Mouse (Mus musculus): ENCODE data around the gene Stxbp1. TPM values are rescaled to one million over a fixed set of nuclear protein-coding genes. Genes with fewer than 3 reads are reported as not detected.
A peak's percentile ranks its signal among the peaks of the same experiment; 100 is the strongest.

The Stxbp1 gene
- polyA plus RNA-seq, 1 experiment from 2014 or later: 330 TPM

DNA sequence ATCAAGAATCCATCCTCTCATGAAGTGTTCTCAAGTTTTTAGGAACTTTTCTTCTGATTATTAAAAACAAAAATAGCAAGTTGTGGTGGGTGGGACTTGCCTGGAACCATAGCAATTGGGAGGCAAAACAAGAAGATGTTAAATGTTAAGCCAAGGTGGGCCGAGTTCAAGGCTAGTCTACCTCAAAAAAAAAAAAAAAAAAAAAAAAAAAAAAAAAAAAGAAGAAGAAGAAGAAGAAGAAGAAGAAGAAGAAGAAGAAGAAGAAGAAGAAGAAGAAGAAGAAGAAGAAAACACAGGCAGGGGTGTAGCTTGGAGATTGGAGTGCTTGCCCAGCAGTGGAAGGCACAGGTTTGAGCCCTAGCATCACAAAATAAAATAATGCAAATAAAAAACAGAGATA lies 22.3 kb downstream of the Stxbp1 start:
- WGBS: 93% methylated on average over 1 of the region's 1 CpGs

GRCm38 (mm10) chr2:32824181-32824580 lies 22.9 kb downstream of the Stxbp1 start:
- Histone ChIP-seq H3K4me3 (no peak overlapping the region), H3K9me3 (no peaks in the 10 kb centered on the region), H3K27ac (no peak overlapping the region), H3K4me1 (peaks cover 11% of the 10 kb centered on the region), H3K27me3 (replicated peaks) (no peaks in the 10 kb centered on the region), H3K4me2 (no peak overlapping the region), H3K36me3 (replicated peaks) (peaks cover 8% of the 10 kb centered on the region), H3K9ac (no peak overlapping the region)
- no peak for ATAC-seq (replicated peaks)
- WGBS: 22% methylated on average over 8 of the region's 8 CpGs

More for the DNA sequence above, 22.3 kb downstream of the Stxbp1 start:
- peaks cover 15% of the 10 kb centered on the region for H3K4me1 ChIP-seq
- H3K4me2 ChIP-seq: no peak overlapping the region
- no peak overlapping the region for H3K27ac ChIP-seq
- no peak for ATAC-seq (replicated peaks)
- peaks cover 8% of the 10 kb centered on the region for H3K36me3 ChIP-seq (replicated peaks)
- H3K27me3 ChIP-seq (replicated peaks): no peaks in the 10 kb centered on the region
- H3K9ac ChIP-seq: no peak overlapping the region
- no peak overlapping the region for H3K4me3 ChIP-seq
- H3K9me3 ChIP-seq: no peaks in the 10 kb centered on the region

DNA sequence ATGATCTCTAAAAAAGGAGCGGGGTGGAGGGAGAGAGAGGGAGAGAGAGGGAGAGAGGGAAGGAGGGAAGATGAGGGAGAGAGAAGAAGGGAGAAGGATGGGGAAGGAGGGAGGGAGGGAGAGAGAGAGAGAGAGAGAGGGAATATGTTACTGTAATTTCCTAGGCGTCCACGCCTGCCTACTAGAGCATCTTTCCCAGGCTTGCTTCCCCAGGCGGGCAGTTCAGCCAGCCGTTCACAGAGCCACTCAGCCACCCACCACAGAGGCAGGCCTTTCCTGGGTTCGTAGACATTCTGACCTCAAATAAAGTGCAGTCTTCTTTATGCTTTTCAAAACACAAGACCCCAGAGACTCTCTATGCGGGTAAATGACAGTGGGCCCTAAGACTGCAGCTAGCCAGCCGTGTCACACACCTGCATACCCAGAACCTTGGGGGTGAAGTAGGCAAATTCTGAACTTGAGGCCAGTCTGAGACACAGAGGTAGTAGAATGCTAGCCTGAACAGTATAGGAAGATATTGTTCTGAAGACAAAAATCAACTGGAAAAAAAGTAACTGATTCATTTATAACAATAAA lies 23.4 kb downstream of the Stxbp1 start:
- no peak overlapping the region for H3K27ac ChIP-seq
- WGBS: 66% methylated on average over 8 of the region's 8 CpGs
- H3K9me3 ChIP-seq: no peaks in the 10 kb centered on the region

GRCm38 (mm10) chr2:32823153-32823552 lies 23.9 kb downstream of the Stxbp1 start:
- Histone ChIP-seq H3K9ac (no peak overlapping the region), H3K27ac (no peak overlapping the region), H3K36me3 (replicated peaks) (peaks cover 10% of the 10 kb centered on the region), H3K4me2 (no peak overlapping the region), H3K27me3 (replicated peaks) (no peaks in the 10 kb centered on the region), H3K4me1 (peaks cover 8% of the 10 kb centered on the region; the same call in 1 of the 2 replicates), H3K9me3 (no peaks in the 10 kb centered on the region), H3K4me3 (no peak overlapping the region)
- no peak for ATAC-seq (replicated peaks)
- WGBS: 72% methylated on average over 11 of the region's 11 CpGs

More for the DNA sequence above, 23.4 kb downstream of the Stxbp1 start:
- Histone ChIP-seq H3K4me3 (no peak overlapping the region), H3K4me2 (no peak overlapping the region), H3K9ac (no peak overlapping the region), H3K4me1 (peaks cover 8% of the 10 kb centered on the region; the same call in 1 of the 2 replicates), H3K36me3 (replicated peaks) (peaks cover 8% of the 10 kb centered on the region), H3K27me3 (replicated peaks) (no peaks in the 10 kb centered on the region)
- ATAC-seq (replicated peaks): no peak

- H3K4me2 ChIP-seq: no peak overlapping the region
- no peaks in the 10 kb centered on the region for H3K27me3 ChIP-seq (replicated peaks)
- H3K9ac ChIP-seq: no peak overlapping the region
- H3K4me3 ChIP-seq: no peak overlapping the region
- ATAC-seq (replicated peaks): no peak
- peaks cover 8% of the 10 kb centered on the region; the same call in 1 of the 2 replicates for H3K4me1 ChIP-seq
- WGBS: 82% methylated on average over 6 of the region's 6 CpGs
- H3K27ac ChIP-seq: no peak overlapping the region
- H3K36me3 ChIP-seq (replicated peaks): peaks cover 16% of the 10 kb centered on the region
- no peaks in the 10 kb centered on the region for H3K9me3 ChIP-seq
Observed at GRCm38 (mm10) chr2:32822643-32823042, 24.4 kb downstream of the Stxbp1 start.

- Histone ChIP-seq H3K27me3 (replicated peaks) (no peaks in the 10 kb centered on the region), H3K36me3 (replicated peaks) (peaks cover 24% of the 10 kb centered on the region), H3K27ac (no peak overlapping the region), H3K4me2 (no peak overlapping the region), H3K4me1 (peaks cover 8% of the 10 kb centered on the region; the same call in 1 of the 2 replicates), H3K4me3 (no peak overlapping the region), H3K9me3 (no peaks in the 10 kb centered on the region), H3K9ac (no peak overlapping the region)
- no peak for ATAC-seq (replicated peaks)
- WGBS: 72% methylated on average over 11 of the region's 11 CpGs
Observed at GRCm38 (mm10) chr2:32821041-32821802, 25.8 kb downstream of the Stxbp1 start.

- H3K4me3 ChIP-seq: no peak overlapping the region
- H3K4me1 ChIP-seq: no peaks in the 10 kb centered on the region
- no peaks in the 10 kb centered on the region for H3K9me3 ChIP-seq
- no peak for ATAC-seq (replicated peaks)
- H3K27ac ChIP-seq: no peak overlapping the region
- WGBS: 95% methylated on average over 5 of the region's 5 CpGs
- H3K9ac ChIP-seq: no peak overlapping the region
- H3K27me3 ChIP-seq (replicated peaks): no peaks in the 10 kb centered on the region
- H3K4me2 ChIP-seq: no peak overlapping the region
- peaks cover 36% of the 10 kb centered on the region for H3K36me3 ChIP-seq (replicated peaks)
Observed at GRCm38 (mm10) chr2:32818208-32818607, 28.8 kb downstream of the Stxbp1 start.

DNA sequence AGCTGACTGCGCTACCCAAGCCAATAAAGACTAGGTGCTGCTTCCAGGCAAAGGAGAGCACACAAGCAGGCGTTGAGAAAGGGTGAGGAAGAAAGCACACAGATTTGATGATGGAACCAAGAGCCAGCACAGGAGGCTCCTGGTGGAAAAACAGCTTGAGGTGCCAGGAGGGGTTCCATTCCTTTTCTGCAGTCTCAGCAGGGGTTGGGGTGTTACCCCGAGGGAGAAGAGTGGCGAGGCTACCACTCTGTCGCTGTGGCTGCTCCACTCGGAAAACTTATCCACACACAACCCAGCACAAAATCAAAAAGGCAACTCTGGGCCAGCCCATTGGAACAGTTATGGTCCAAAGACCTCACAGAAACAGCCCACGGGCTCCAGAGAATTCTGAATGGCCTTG lies 29.5 kb downstream of the Stxbp1 start:
- H3K4me1 ChIP-seq: no peaks in the 10 kb centered on the region
- no peak overlapping the region for H3K4me2 ChIP-seq
- no peak overlapping the region for H3K9ac ChIP-seq
- no peak overlapping the region for H3K4me3 ChIP-seq
- WGBS: 59% methylated on average over 7 of the region's 7 CpGs
- H3K27ac ChIP-seq: peak overlapping the region; percentile 5; the same call in 1 of the 2 replicates
- H3K9me3 ChIP-seq: no peaks in the 10 kb centered on the region
- no peaks in the 10 kb centered on the region for H3K27me3 ChIP-seq (replicated peaks)
- peaks cover 39% of the 10 kb centered on the region for H3K36me3 ChIP-seq (replicated peaks)
- no peak for ATAC-seq (replicated peaks)

DNA sequence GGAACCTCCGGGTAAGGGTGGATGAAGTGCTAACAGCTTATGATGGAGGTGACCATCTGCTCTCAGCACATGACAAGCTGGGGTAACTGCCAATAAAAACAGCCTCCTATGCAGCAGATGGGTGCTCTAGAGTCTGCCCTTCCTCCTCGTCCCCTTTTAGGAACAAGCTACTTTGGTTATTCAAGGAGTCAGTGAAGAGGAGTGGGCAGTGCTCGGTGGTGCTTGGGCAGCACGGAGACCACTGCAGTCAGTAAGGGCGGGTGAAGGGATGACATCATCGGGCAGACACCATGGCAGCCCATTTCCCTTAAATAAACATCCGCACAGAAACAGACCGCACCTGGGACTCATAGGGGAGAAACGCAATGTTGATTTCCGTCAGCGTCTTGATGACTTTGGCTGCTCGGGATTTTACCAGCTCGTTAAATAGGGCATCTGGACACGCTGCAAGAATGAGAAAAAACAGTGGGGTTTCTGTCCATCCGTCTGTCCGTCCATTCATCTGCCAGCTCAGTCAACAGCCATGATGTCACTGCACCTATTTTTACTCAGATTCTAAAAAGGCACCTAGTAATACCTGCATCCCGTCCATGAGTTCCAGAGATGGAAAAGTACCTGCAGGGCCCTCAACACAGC lies 30.0 kb downstream of the Stxbp1 start:
- WGBS: 69% methylated on average over 17 of the region's 17 CpGs
- H3K4me1 ChIP-seq: no peaks in the 10 kb centered on the region
- H3K9me3 ChIP-seq: no peaks in the 10 kb centered on the region
- H3K4me2 ChIP-seq: no peak overlapping the region
- peak overlapping the region; percentile 5; the same call in 1 of the 2 replicates for H3K27ac ChIP-seq
- H3K27me3 ChIP-seq (replicated peaks): no peaks in the 10 kb centered on the region
- H3K9ac ChIP-seq: no peak overlapping the region
- peaks cover 43% of the 10 kb centered on the region for H3K36me3 ChIP-seq (replicated peaks)
- H3K4me3 ChIP-seq: no peak overlapping the region
- ATAC-seq (replicated peaks): no peak

DNA sequence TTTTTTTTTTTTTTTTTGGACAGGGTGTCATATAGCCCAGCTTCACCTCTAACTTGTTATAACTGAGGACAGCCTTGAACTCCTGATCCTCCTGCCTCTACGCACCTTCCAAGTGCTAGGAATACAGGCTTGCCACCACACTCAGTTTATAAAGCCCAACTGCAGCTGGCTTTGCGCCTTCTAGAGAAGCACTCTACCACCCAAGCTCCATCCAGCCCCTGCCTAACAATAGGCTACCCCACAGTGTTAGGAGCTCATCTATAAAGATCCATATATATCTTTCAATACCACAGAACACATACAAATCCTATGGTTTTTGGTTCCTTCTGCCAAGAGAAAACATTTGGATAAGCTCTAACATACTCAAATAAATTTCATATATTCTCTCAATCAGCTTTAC lies 30.5 kb downstream of the Stxbp1 start:
- H3K4me3 ChIP-seq: no peak overlapping the region
- no peaks in the 10 kb centered on the region for H3K4me1 ChIP-seq
- no peaks in the 10 kb centered on the region for H3K27me3 ChIP-seq (replicated peaks)
- ATAC-seq (replicated peaks): no peak
- 79% methylated on average over 2 of the region's 2 CpGs for WGBS
- no peak overlapping the region for H3K27ac ChIP-seq
- no peak overlapping the region for H3K4me2 ChIP-seq
- H3K9ac ChIP-seq: no peak overlapping the region
- no peaks in the 10 kb centered on the region for H3K9me3 ChIP-seq
- H3K36me3 ChIP-seq (replicated peaks): peaks cover 46% of the 10 kb centered on the region

GRCm38 (mm10) chr2:32811959-32812358 lies 35.1 kb downstream of the Stxbp1 start:
- Histone ChIP-seq H3K4me3 (no peak overlapping the region), H3K9ac (no peak overlapping the region), H3K36me3 (replicated peaks) (peaks cover 57% of the 10 kb centered on the region), H3K9me3 (no peaks in the 10 kb centered on the region), H3K27me3 (replicated peaks) (no peaks in the 10 kb centered on the region), H3K27ac (no peak overlapping the region), H3K4me1 (no peaks in the 10 kb centered on the region), H3K4me2 (no peak overlapping the region)
- ATAC-seq (replicated peaks): no peak
- 88% methylated on average over 8 of the region's 8 CpGs for WGBS

DNA sequence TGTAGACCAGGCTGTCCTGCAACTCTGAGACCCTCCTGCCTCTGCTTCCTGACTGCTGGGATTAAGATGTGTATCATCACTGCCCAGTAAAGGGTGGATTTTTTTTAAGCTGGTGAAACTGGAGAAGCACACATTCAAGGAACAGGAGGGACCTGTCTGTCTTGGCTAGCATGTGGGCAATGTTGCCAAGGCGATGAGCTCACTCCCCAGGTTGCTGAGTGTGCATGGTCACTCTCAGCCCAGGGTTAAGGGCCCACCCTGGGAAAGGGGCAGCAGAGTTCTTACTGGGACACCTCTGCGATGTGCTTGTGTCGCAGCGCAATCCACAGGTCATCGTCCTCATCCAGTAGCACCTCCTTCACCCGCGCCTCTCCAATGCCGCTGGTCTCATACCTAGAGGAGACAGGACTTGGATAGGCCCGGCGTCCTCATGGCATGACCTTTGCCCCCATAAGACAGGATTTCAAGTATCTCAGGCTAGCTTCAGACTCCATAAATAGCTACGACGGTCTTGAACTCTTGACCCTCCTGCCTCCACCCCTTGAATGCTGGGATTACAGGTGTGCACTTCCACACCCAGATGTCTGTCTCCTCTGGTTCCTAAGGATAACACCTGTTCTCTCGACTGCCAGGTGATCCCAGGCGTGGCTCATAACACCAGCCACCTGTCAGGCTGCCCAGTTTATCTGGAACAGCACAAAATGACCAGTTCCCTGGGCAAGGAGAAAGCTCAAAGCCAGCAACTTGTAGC lies 38.1 kb downstream of the Stxbp1 start:
- H3K9ac ChIP-seq: no peak overlapping the region
- H3K4me3 ChIP-seq: no peak overlapping the region
- WGBS: 93% methylated on average over 14 of the region's 14 CpGs
- no peak overlapping the region for H3K4me2 ChIP-seq
- no peaks in the 10 kb centered on the region for H3K27me3 ChIP-seq (replicated peaks)
- ATAC-seq (replicated peaks): no peak
- no peak overlapping the region for H3K27ac ChIP-seq
- H3K9me3 ChIP-seq: no peaks in the 10 kb centered on the region
- H3K4me1 ChIP-seq: no peaks in the 10 kb centered on the region
- H3K36me3 ChIP-seq (replicated peaks): peaks cover 68% of the 10 kb centered on the region

Data from midbrain, embryonic 15.5 days (tissue).